Mouse (Mus musculus): ENCODE data around the gene Meis2.

The Meis2 gene

GRCm38 (mm10) chr2:115856401-115857073, 209.1 kb downstream of the Meis2 start:
- DNase-seq (ENCODE audit: low spot score in 2 of 2), result no peak

- DNase-seq (ENCODE audit: low spot score in 2 of 2), result peak; percentile 86 to 88
These were observed 209.9 kb downstream of the Meis2 start for GRCm38 (mm10) chr2:115855511-115856400.

- no peak for DNase-seq (ENCODE audit: low spot score in 2 of 2)
These were observed 210.8 kb downstream of the Meis2 start for GRCm38 (mm10) chr2:115854828-115855311.

GRCm38 (mm10) chr2:115854007-115854827, 211.4 kb downstream of the Meis2 start:
- DNase-seq (ENCODE audit: low spot score in 2 of 2), result no peak

GRCm38 (mm10) chr2:115853221-115853620, 212.4 kb downstream of the Meis2 start:
- DNase-seq (ENCODE audit: low spot score in 2 of 2), result no peak

GRCm38 (mm10) chr2:115852615-115853014, 213.0 kb downstream of the Meis2 start:
- DNase-seq (ENCODE audit: low spot score in 2 of 2), result peak in 1 of 2 experiments; percentile 64

- DNase-seq (ENCODE audit: low spot score in 2 of 2), result no peak
These were observed 213.5 kb downstream of the Meis2 start for GRCm38 (mm10) chr2:115852109-115852508.

- DNase-seq (ENCODE audit: low spot score in 2 of 2), result no peak
These were observed 214.7 kb downstream of the Meis2 start for GRCm38 (mm10) chr2:115850961-115851360.

GRCm38 (mm10) chr2:115842821-115843220, 222.8 kb downstream of the Meis2 start:
- no peak for DNase-seq (ENCODE audit: low spot score in 2 of 2)

GRCm38 (mm10) chr2:115836034-115836433, 229.6 kb downstream of the Meis2 start:
- peak in 1 of 2 experiments; percentile 6 for DNase-seq (ENCODE audit: low spot score in 2 of 2)

GRCm38 (mm10) chr2:115822361-115822760, 243.3 kb downstream of the Meis2 start:
- DNase-seq (ENCODE audit: low spot score in 2 of 2), result peak; percentile 61 to 71

- no peak for DNase-seq (ENCODE audit: low spot score in 2 of 2)
These were observed 247.7 kb downstream of the Meis2 start for GRCm38 (mm10) chr2:115817959-115818358.

- DNase-seq (ENCODE audit: low spot score in 2 of 2), result no peak
These were observed 251.9 kb downstream of the Meis2 start for GRCm38 (mm10) chr2:115813721-115814120.

- DNase-seq (ENCODE audit: low spot score in 2 of 2), result no peak
These were observed 252.3 kb downstream of the Meis2 start for GRCm38 (mm10) chr2:115813316-115813715.

Measured in frontal cortex, postnatal 36 days (tissue).